Mouse (Mus musculus) spleen, adult 12 weeks (tissue): ENCODE data around the gene Fyn.

Experiments used
- DNase-seq: peaks from one replicate; pipeline ENCODE4 v3.0.0; 2022; ENCODE audit warnings: low spot score

Gene Fyn

DNA sequence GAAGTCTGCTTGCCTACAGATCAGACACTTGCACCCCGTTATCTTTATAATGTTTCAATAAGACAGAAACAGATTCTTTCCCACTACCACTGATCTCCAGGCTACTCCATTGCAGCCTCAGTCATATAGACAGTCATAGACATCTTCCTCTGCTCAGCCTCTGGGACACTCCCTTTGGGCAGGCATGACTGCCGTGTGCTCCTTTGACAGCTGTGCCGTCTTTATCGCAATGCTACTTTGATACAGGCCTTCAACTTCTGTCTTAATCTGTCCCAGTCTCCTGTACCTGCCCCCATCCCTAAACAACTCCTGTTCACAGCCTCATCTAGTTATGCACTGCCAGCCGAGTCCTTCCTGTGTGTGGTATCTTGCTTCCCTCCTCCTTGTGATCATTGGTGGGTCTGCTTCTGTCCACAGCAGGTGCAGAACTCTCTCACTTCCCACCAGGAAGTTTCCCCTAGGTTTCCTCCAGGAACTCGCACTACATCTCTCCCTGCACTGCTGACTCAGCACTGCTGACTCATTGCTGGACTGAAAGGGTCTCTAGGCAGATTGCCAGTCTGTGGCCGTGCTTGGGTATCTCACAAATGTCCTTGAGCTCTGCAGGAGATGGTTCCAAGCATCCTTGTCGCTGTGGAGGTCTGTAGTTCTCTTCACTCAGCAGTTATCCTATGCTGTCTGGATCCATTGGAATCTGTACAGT lies 43.4 kb downstream of the Fyn start:
- no peak for DNase-seq

DNA sequence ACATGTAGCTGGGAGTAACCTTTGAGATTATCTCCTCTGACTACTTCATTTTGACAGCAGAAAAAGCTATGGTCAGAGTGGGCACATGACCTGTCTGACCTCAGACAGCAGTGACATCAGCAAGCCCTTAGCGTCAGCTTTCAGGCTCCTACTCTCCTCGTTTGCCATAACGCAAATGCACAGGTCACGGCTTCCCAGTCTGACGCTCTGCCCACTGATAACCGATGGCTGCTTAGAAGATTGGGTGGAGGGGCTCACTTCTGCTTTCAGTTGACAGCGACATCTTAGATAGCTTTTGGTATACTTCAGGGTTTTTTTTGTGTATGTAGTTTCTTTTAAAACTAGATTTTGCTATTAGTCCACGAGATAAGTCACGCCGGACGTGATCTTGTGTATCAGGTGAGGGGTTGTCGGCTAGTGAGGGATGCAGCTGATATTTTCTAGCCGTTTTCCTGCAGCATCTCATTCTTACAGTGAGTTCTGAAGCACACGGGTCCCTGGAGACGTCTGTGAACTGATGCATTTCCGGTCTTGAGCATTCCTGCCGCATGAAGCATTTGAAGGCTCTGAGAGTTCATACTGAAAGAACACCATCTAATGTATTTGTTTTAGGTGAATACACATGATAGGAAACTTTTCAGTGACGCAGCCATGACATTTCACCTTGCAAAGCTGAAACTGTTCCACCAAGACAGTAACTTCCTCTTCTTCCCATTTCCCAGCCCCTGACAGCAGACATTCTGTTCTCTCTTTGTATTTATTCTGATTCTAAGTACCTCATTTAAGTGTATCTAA lies 44.4 kb downstream of the Fyn start:
- peak; percentile 23 for DNase-seq

DNA sequence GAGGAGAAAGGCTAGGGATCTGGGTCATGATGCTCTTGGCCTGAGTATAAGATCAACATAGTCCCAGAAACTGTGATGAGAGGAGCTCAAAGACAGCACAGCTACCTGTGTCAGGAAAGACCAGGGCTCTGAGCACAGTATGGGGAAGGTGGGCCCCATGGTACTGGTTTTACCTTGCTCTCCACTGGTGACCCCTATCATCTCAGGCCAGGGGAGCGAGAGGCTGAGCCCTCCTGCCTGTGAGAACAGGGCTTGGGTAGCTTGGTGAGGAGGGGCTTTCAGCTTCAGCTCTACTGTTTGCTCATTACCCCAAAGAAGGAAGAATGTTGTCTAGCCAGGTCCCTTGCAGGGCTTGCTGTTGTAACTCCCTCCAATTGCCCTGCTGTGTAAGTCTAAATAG lies 45.4 kb downstream of the Fyn start:
- no peak for DNase-seq

DNA sequence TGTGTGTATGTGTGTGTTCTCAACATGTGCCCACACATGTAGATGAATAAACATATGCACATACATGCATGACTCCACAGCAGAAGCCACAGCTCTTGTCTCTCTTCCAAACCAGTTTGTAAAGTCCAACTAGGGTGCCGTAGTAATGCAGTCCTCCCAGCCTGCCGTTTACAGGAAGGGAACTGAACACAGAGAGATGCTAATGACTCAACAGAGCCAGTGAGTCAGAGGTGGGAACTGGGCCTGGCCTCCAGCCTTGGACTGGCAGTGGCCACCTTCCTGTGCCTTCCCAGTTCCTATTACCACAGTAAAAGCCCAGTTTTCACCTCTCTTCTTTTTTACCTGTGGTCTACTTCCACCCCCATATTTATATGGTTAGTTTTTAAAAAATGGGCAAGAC lies 46.9 kb downstream of the Fyn start:
- no peak for DNase-seq

DNA sequence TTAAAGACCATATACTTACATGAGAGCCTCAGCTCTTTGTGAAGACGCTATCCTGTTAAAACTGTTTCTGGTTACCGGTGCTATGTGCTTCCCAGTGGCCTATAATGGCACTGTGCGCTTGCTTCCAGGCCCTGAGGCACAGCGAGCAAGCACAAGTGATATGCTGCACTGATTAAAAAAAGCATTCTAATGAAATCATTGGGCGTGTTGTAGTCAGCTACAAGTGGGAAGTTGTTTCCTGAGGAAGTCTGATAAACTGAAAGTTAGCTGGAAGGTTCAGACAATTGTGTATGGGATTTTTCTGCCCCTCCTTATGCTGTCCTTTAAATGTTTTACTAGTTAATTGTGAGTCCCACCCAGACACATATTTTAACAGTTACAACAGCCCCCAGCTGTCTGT lies 49.0 kb downstream of the Fyn start:
- DNase-seq: no peak

DNA sequence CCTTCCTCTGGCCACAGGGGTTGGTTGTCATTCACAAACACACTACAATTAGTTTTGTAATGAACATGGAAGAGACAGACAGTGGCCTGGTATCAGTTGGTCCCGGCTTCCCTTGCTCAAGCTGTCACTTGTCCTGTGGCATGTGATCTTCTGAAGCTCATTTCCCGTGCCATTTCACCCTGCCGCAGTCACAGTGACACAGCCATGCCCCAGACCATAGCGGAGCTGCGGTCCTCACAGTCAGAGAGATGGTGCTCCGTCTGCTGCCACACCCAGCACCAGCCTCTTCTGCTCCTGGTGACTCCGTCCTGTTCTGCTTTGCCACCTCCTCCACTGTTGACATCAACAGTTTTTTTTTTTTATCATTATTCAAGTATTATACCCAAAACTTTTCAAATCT lies 49.7 kb downstream of the Fyn start:
- no peak for DNase-seq

DNA sequence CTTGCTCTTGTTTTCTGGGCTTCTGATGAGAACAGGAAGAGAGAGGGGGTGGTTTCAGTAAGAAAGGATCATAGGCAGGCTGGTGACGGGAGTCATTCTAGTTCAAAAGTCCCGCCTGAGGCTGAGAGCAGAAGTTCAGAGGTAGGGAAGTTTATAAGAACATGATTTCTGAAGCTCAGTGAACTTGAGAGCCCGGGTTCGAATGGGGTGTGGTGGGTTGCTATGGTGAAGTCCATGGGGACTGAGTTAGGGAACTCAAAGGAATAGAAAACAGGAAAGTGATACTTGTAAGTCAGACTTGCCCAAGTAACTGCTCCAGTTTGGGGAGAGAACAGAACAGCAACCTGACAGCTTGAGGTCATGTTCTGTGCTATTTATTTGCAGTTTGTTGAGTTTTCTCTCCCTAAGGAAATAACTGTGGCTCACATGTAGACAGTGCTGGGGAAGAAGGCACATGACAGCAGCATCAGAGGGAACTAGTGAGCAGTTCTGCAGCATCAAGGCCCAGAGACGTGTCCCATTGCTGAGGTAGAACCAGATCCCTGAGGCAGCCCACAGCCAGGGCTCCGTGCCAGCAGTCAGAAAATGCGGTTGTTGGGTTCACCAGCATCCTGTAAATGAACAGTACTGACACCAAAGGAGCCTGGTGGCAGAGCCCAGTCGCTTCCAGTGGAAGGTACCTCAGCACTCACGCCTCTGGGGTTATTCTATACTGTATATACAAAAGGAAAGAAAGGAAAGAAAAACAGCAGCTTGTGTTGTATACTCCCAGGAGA lies 52.4 kb downstream of the Fyn start:
- DNase-seq: no peak

DNA sequence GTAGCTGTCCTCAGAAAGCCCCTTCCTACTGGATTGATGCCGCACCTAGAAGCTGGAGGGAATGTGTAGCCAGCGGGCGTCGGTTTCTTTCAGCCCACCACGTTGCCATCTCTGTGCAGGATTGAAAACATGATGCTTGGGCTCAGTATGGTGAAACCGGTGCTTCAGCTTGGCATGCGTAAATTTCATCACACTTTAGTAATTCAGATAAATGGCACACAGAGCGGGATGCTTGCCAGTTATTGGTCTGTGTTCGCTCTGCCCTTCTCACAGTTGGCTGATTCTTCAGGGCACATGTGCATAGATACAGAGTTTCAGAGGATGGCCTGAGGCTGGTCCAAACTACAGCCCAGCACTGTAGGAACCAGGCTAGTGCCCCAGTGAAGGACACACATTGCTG lies 53.1 kb downstream of the Fyn start:
- no peak for DNase-seq

DNA sequence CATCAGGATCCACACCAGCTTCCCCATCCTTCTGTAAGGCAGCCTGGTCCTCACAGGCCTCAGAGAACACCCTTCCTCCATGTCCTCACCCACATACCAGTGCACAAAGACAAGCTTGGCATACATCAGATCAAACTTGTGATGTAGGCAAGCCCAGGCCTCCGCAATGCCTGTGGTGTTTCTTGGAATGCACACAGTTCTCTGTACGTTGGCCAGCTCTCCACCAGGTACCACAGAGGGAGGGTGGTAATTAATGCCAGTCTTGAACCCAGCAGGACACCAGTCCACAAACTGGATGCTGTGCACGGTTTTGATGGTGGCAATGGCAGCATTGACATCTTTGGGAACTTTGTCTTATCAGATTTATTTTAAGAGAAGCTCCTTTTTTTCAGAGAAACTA lies 56.0 kb downstream of the Fyn start:
- DNase-seq: no peak

DNA sequence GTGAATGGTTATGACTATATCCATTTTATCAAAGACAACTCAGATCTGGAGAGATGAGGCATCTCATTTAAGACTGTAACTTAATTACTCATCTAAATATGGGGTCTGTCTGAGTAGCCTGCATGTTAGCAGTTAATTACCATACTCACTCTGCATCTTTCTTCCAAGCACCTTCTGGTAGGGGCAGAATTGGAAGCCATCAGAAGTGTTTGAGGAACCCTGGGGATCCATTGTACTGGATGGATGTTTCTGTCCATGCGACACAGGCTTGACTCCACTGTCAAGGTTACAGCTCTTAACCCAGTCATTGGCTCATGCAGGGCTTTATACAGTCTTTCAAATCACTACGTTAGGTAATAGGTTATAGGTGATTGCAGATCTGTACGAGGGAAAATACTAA lies 57.4 kb downstream of the Fyn start:
- DNase-seq: no peak

DNA sequence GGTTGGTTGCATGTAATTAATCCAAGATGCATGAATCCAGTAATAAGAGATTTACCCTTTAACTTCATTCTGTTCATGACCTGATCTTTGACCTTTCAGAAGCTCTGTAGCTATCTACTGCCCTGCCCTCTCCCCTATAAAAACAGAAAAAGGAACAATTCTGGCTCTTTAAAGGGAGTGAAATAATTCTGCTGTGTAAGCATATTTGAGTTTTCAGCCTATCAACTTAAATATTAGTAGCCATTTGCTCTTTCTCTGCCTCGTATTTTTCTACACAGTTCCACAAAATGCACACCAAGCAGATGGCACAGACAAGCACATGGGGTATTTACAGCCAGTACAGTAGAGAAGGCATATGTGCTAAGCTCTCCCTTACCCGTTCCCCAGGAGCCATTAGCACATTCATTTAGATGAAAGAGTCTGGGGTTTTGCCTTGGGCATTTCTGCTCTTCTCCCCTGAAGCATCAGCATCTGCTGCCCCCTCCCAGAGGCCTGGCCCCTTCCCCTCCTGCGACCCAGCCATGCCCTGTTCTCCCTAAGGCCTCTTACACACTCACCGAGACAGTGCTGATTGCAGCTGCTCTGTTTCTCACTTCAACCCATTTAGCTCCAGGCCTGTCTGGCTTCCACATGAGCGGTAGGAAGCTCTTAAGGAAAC lies 58.3 kb downstream of the Fyn start:
- no peak for DNase-seq

DNA sequence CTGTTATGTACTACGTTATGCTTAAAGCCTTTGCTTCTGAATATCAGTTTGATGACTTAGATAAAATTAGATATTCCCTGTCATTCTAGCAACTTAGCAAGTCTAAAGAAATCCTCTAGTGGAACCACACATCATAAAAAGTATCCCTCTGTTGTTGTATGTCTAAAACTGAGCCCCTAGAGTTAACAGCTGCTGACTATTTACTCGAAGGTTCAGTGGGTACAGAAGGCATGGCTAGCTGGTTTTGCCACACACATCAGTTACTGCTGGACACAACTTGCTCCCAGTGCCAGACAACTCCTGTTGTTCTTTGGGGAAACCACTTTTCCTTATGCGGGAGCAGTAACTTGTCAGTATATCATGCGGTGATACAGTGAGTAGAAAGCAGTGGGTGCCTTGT lies 61.0 kb downstream of the Fyn start:
- DNase-seq: no peak

DNA sequence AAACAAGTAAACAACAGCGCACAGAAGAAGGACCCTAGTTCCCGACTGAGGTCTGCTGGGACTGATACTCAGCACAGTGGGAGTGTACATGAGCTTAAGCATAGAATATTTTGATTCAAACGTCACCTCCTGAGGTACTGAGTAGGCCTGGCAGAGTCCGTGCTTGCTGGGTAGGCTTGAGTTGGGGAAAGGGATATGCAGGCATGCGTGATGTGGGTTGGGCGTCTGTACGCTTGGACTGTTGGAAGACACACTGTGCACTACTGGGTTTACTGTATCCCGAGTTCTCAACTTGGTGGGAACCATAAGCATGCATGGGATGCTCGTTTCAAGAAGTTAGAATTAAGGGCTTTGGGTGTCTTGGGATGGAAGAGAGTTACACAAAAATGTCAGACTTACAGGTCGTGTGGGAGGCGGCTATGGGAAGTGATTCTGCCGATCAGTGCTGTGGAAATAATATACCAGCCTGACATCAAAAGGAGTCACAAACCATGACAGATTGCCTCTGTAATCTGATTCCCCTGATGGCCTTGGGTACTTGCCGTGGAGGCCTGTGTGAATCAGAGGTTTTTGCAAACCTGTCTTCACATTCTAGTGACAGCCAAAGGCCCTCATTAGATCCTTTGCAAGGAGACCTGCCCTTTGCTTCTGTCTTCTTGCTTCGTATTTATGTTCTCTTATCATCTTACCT lies 61.6 kb downstream of the Fyn start:
- DNase-seq: no peak

DNA sequence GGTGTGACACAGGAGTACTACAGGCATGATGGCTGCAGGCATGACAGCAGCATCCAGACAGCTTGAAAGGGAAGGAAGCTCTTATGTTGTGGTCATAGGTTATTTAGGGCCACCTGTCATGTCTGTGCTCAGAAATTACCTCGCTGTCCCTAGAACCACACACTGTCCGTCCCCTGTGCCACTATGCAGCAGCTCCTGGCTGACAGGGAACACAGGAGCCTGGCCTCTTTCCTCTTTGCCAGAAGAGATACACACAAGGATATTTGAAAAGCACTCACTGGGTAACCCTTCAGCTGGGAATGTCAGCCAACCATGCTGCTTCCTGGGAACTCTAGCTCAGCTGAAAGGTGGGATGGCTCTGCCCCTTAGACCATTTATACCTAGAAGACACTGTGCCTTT lies 62.6 kb downstream of the Fyn start:
- no peak for DNase-seq

DNA sequence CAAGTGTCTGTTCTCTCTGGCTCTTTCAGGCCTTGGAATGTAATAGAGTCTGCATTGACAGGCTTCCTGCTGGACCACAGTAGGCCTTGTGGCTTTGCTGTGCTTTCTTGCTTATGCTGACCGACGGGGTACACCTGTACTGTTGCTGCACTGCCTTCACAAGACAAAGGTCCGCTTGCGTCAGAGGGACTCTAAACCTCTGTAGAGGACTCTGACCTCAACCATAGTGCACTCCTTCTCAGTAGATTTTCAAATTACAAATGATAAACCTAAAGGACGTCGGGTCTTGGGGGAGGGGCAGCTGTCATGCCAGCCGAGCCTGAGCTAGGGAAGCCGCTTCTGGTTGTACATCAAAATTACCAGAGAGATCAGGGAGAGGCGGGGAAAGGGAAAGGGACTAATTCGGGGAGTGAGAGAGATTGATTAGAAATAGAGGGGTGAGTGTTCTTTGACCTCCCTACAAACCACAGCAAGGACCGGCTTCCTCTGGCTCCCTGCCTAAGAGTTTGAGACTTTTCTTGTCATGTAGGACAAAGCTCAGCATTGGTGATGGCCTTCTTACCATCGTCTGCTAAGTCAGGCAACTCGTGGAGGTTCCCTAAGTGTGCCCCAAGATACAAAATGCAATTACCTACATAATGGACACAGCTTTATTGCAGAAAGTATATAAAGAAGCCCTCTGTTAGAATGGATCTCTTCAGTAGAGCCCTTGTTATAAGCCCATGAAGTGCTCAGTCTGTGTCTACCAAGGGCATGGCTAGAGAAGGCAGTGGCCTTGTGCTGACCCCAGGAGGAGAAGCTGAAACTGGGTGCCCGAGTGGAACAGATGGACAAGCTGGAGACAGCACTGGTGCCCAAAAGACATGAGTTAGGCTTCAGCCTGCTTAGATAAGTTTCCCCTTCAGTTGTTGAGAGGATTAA lies 64.3 kb downstream of the Fyn start:
- no peak for DNase-seq

DNA sequence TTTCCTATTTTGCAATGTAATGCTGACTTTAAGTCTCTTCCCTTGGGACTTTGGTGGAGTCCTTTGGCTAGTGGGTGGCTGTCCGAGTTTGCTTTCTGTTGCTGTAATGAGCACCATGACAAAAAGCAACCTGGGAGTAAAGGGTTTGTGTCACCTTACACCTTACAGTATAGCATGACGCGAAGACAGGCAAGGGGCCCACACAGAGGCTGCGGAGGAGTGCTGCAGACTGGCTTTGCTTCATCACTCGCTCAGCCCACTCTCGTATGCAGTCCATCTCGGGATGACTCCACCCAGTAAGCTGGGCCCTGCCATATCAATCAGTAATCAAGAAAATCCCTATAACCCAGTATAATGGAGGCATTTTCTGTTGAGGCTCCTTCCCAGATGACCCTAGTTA lies 65.2 kb downstream of the Fyn start:
- DNase-seq: no peak

DNA sequence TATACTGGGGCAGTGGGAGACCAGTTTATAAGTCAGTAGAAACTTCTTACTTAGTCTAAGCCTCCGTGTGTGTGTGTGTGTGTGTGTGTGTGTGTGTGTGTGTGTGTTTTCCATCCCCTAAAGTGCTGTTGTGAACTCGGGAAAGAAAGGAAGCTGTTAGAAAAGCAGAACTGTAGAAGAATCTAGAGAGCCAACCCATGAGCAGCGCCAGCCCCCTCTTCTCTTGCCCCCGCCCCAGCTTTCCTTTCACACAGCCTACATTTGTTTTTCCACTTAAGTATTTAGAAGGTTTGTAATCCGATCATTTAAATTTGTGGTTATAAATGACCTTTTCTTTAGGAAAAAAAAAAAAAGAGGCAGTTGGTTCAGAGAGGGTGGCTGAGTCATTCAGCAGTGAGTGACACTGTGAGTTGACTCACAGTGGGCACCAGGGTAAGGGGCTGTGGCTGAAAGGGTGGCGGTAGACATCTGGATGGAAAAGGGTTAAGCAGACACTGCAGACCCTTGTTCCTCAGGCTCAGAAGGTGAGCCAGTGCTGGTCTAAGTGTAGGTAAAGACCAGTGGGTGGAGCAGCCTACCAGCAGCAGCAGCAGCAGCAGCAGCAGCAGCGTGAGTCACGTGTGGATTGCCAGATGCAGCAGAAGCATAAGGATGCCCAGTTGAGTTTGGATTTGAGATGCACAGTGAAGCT lies 66.2 kb downstream of the Fyn start:
- no peak for DNase-seq

DNA sequence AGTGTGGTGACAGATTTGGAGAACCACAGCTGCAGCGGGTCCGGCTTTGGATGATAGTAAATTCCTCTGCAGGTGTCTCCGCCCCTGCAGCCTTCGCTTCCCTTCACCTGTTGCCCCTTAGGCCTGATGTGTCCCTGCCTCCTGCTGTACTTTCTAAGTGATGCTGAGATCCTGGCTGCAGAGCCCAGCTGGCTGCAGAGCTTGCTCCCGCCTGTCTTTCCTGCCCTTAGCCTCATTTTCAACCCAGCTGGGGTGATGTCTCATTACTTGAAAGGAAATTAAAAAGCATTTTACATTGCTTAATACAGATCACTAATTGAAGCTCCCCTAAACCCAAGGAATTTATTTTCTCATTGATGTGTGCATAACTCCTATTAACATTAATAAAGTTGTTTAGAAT lies 70.2 kb downstream of the Fyn start:
- no peak for DNase-seq

DNA sequence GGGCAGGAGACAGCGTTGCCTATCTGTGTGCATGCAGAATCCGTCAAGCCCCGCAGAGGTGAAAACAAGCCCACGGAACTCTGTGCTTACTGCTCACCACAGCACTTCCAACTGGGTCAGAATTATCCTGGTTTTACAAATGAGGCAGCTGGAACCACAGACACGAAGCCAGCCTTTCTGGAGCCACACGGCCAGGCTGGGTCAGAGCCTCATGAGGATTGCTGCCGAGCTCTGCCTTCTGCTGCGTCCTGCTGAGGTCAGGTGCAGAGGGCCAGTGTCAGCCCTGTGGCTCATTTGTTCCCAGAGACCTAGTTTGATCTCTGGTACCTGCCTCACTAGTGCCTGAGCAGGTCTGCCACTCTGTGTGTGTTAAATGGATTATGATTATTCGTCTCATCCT lies 71.9 kb downstream of the Fyn start:
- DNase-seq: no peak

DNA sequence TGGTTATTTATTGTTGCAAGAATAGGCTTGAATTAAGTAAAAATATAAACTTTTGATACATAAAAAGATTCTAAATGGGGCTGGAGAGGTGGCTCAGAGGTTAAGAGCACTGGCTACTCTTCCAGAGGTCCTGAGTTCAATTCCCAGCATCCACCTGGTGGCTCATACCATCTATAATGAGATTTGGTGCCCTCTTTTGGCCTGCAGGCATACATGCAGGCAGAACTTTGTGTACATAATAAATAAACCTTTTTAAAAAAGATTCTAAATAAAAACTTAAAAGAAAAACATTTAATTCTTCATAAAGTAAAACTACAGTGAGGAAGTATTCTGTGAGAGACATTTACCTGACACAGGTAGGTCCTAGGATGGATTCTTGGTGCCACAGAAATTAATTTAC lies 73.0 kb downstream of the Fyn start:
- DNase-seq: no peak
